Mouse (Mus musculus): ENCODE results near the gene Sbk3. TPM values are rescaled to one million over a fixed set of nuclear protein-coding genes. Genes with fewer than 3 reads are reported as not detected.

Gene Sbk3
- polyA plus RNA-seq, 1 experiment from 2014 or later = 0.27 TPM

GRCm38 (mm10) chr7:4943223-4943815 lies 27.6 kb downstream of the Sbk3 start:
- 0 out of 2 replicates have a peak, but pooled peaks cover 2% of the 10 kb centered on the region for H3K4me1 ChIP-seq
- H3K27me3 ChIP-seq = no peaks in the 10 kb centered on the region
- ATAC-seq (replicated peaks) = peak; percentile 79
- whole genome bisulfite sequencing = 19% methylated on average over 15 of the region's 15 CpGs
- no peak overlapping the region for H3K9ac ChIP-seq (replicated peaks)
- H3K27ac ChIP-seq (replicated peaks) = no peak overlapping the region
- peak overlapping the region; percentile 47 for H3K4me2 ChIP-seq (replicated peaks)
- H3K9me3 ChIP-seq = no peaks in the 10 kb centered on the region
- H3K36me3 ChIP-seq = no peaks in the 10 kb centered on the region
- peak overlapping the region; percentile 35 for H3K4me3 ChIP-seq

- H3K4me3 ChIP-seq = no peak overlapping the region
- H3K4me2 ChIP-seq (replicated peaks) = no peak overlapping the region
- WGBS = 58% methylated on average over 5 of the region's 5 CpGs
- 0 out of 2 replicates have a peak, but pooled peaks cover 2% of the 10 kb centered on the region for H3K4me1 ChIP-seq
- H3K27me3 ChIP-seq = no peaks in the 10 kb centered on the region
- H3K9ac ChIP-seq (replicated peaks) = no peak overlapping the region
- no peak for ATAC-seq (replicated peaks)
- no peaks in the 10 kb centered on the region for H3K9me3 ChIP-seq
- H3K36me3 ChIP-seq = no peaks in the 10 kb centered on the region
- H3K27ac ChIP-seq (replicated peaks) = no peak overlapping the region
Observed at GRCm38 (mm10) chr7:4942673-4943072, 28.3 kb downstream of the Sbk3 start.

GRCm38 (mm10) chr7:4940068-4940479 lies 30.9 kb downstream of the Sbk3 start:
- no peaks in the 10 kb centered on the region for H3K27me3 ChIP-seq
- no peaks in the 10 kb centered on the region for H3K36me3 ChIP-seq
- 0 out of 2 replicates have a peak, but pooled peaks cover 2% of the 10 kb centered on the region for H3K4me1 ChIP-seq
- WGBS = 15% methylated on average over 9 of the region's 9 CpGs
- no peak overlapping the region for H3K4me2 ChIP-seq (replicated peaks)
- 0 out of 2 replicates have a peak, but pooled peaks have one; percentile 26 for ATAC-seq (replicated peaks)
- H3K9me3 ChIP-seq = no peaks in the 10 kb centered on the region
- H3K27ac ChIP-seq (replicated peaks) = no peak overlapping the region
- H3K9ac ChIP-seq (replicated peaks) = no peak overlapping the region
- H3K4me3 ChIP-seq = no peak overlapping the region

GRCm38 (mm10) chr7:4938456-4938855 lies 32.5 kb downstream of the Sbk3 start:
- no peak for ATAC-seq (replicated peaks)
- WGBS = 37% methylated on average over 2 of the region's 2 CpGs
- no peaks in the 10 kb centered on the region for H3K27me3 ChIP-seq

DNA sequence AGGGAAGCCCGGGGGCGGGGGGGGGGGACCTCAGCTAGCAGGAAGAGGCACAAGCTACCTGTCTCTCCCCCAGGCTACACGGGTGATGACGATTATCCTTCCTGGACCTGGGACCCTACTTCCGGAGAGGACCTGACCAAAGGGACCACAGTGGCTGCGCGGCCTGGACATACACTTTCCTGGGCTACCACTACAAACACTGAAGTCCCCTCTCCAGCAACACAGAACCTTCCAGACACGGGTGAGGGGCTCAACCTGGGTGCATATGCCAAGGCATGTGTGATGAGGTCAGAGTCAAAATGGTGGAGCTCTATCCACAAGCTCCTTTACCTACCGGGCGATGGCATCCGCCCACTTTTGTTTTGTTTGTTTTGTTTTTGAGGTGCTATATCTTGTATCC lies 33.6 kb downstream of the Sbk3 start:
- Histone ChIP-seq H3K4me3 (no peak overlapping the region), H3K9me3 (no peaks in the 10 kb centered on the region), H3K36me3 (no peaks in the 10 kb centered on the region), H3K27ac (replicated peaks) (no peak overlapping the region), H3K27me3 (no peaks in the 10 kb centered on the region), H3K9ac (replicated peaks) (no peak overlapping the region), H3K4me2 (replicated peaks) (no peak overlapping the region), H3K4me1 (no peaks in the 10 kb centered on the region)
- no peak for ATAC-seq (replicated peaks)
- 79% methylated on average over 11 of the region's 11 CpGs for WGBS

More at GRCm38 (mm10) chr7:4938456-4938855, 32.5 kb downstream of the Sbk3 start:
- Histone ChIP-seq H3K4me2 (replicated peaks) (no peak overlapping the region), H3K9ac (replicated peaks) (no peak overlapping the region), H3K27ac (replicated peaks) (no peak overlapping the region), H3K4me3 (no peak overlapping the region), H3K9me3 (no peaks in the 10 kb centered on the region), H3K4me1 (0 out of 2 replicates have a peak, but pooled peaks cover 2% of the 10 kb centered on the region), H3K36me3 (no peaks in the 10 kb centered on the region)

DNA sequence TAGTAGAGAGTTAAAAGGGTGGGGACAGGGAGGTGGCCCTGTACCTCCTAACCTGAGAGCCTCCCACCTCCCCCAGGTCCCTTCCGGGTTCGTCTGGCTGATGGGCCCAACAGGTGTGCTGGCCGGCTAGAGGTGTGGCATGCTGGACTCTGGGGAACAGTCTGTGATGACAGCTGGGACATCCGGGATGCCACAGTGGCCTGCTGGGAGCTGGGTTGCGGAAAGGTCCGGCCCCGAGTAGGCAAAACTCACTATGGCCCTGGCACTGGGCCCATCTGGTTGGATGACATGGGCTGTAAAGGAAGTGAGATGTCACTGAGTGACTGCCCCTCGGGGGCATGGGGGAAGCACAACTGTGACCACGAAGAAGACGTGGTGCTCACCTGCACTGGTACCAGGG lies 34.1 kb downstream of the Sbk3 start:
- Histone ChIP-seq H3K27ac (replicated peaks) (no peak overlapping the region), H3K9me3 (no peaks in the 10 kb centered on the region), H3K4me3 (no peak overlapping the region), H3K4me1 (no peaks in the 10 kb centered on the region), H3K4me2 (replicated peaks) (no peak overlapping the region), H3K27me3 (no peaks in the 10 kb centered on the region), H3K36me3 (no peaks in the 10 kb centered on the region), H3K9ac (replicated peaks) (no peak overlapping the region)
- no peak for ATAC-seq (replicated peaks)
- 87% methylated on average over 10 of the region's 10 CpGs for WGBS

DNA sequence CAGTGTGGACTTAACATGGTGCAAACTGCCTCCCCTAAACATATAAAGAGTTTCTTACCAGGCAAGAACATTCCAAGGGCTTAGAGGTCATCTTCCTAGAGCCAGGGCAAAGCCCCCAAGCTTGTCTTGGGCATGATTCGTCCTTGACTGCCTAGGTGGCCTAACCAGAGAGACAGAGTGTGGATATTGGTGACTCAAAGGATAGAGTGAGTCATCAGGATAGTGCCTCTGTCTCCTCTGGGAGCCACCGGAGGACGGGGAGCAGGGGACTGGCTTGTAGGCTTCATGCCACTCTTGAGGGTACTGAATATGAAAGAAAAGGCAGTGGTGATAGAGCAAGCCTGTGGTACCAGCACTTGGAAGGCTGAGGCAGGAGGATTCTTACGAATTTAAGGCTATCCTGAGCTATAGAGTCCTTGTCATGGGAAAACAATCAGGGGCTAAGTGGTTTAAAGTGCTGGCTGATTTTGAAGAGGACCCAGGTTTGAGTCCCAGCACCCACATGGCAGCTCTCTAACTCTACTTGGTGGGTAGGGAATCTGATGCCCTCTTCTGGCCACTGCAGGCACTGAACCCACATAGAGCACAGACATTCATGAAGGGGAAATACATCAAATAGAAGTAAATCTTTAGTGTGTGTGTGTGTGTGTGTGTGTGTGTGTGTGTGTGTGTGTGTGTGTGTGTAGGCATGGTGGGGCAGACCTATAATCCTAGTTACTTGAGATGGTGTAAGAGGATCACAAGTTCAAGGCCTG lies 36.6 kb downstream of the Sbk3 start:
- Histone ChIP-seq H3K4me2 (replicated peaks) (no peak overlapping the region), H3K36me3 (no peaks in the 10 kb centered on the region), H3K9ac (replicated peaks) (no peak overlapping the region), H3K4me3 (no peak overlapping the region), H3K27ac (replicated peaks) (no peak overlapping the region), H3K9me3 (no peaks in the 10 kb centered on the region), H3K4me1 (no peaks in the 10 kb centered on the region), H3K27me3 (no peaks in the 10 kb centered on the region)
- no peak for ATAC-seq (replicated peaks)
- WGBS = 86% methylated on average over 4 of the region's 4 CpGs

DNA sequence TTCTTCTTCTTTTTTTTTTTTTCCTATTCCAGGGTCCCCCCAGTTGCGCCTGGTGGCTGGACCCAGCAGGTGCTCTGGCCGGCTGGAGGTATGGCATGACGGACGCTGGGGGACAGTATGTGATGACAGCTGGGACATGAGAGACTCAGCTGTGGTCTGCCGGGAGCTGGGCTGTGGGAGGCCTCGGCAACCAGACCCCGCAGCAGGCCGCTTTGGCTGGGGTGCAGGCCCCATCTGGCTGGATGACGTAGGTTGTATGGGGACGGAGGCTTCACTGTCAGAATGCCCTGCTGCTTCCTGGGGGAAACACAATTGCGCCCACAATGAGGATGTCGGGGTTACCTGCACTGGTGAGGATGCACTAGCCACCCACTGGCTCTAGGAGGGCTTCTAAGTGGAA lies 37.9 kb downstream of the Sbk3 start:
- 80% methylated on average over 12 of the region's 12 CpGs for WGBS
- Histone ChIP-seq H3K36me3 (no peaks in the 10 kb centered on the region), H3K4me3 (no peak overlapping the region), H3K4me1 (no peaks in the 10 kb centered on the region), H3K9ac (replicated peaks) (no peak overlapping the region), H3K4me2 (replicated peaks) (no peak overlapping the region), H3K27ac (replicated peaks) (no peak overlapping the region), H3K9me3 (no peaks in the 10 kb centered on the region), H3K27me3 (no peaks in the 10 kb centered on the region)
- no peak for ATAC-seq (replicated peaks)

- no peak overlapping the region for H3K27ac ChIP-seq (replicated peaks)
- H3K9me3 ChIP-seq = no peaks in the 10 kb centered on the region
- H3K9ac ChIP-seq (replicated peaks) = no peak overlapping the region
- H3K4me3 ChIP-seq = no peak overlapping the region
- no peaks in the 10 kb centered on the region for H3K36me3 ChIP-seq
- no peak for ATAC-seq (replicated peaks)
- H3K4me2 ChIP-seq (replicated peaks) = no peak overlapping the region
- 88% methylated on average over 17 of the region's 17 CpGs for WGBS
- peaks cover 29% of the 10 kb centered on the region for H3K4me1 ChIP-seq
- no peaks in the 10 kb centered on the region for H3K27me3 ChIP-seq
Observed at GRCm38 (mm10) chr7:4928323-4928722, 42.6 kb downstream of the Sbk3 start.

GRCm38 (mm10) chr7:4927711-4928110 lies 43.3 kb downstream of the Sbk3 start:
- Histone ChIP-seq H3K9ac (replicated peaks) (no peak overlapping the region), H3K27ac (replicated peaks) (no peak overlapping the region)
- WGBS = 74% methylated on average over 8 of the region's 8 CpGs

DNA sequence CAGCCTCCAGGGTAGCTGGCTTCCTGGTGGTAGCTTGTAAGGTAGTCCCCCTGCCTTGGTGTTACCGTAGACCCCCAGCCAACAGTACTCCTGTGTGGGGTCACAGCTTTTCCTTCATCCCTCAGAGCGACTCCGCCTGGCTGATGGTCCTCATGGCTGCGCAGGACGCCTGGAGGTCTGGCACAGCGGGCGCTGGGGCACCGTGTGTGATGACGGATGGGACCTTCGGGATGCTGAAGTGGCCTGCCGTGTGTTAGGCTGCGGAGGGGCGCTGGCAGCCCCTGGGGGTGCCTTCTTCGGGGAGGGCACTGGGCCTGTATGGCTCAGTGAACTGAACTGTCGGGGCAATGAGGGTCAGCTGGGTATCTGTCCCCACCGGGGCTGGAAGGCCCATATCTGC lies 44.1 kb downstream of the Sbk3 start:
- Histone ChIP-seq H3K9ac (replicated peaks) (no peak overlapping the region), H3K4me2 (replicated peaks) (no peak overlapping the region), H3K9me3 (no peaks in the 10 kb centered on the region), H3K4me3 (no peak overlapping the region), H3K4me1 (peaks cover 44% of the 10 kb centered on the region), H3K27ac (replicated peaks) (no peak overlapping the region), H3K36me3 (no peaks in the 10 kb centered on the region), H3K27me3 (no peaks in the 10 kb centered on the region)
- ATAC-seq (replicated peaks) = no peak
- 74% methylated on average over 16 of the region's 16 CpGs for WGBS

More at GRCm38 (mm10) chr7:4927711-4928110, 43.3 kb downstream of the Sbk3 start:
- Histone ChIP-seq H3K27me3 (no peaks in the 10 kb centered on the region), H3K9me3 (no peaks in the 10 kb centered on the region), H3K36me3 (no peaks in the 10 kb centered on the region), H3K4me3 (no peak overlapping the region), H3K4me1 (peaks cover 35% of the 10 kb centered on the region), H3K4me2 (replicated peaks) (no peak overlapping the region)
- no peak for ATAC-seq (replicated peaks)

DNA sequence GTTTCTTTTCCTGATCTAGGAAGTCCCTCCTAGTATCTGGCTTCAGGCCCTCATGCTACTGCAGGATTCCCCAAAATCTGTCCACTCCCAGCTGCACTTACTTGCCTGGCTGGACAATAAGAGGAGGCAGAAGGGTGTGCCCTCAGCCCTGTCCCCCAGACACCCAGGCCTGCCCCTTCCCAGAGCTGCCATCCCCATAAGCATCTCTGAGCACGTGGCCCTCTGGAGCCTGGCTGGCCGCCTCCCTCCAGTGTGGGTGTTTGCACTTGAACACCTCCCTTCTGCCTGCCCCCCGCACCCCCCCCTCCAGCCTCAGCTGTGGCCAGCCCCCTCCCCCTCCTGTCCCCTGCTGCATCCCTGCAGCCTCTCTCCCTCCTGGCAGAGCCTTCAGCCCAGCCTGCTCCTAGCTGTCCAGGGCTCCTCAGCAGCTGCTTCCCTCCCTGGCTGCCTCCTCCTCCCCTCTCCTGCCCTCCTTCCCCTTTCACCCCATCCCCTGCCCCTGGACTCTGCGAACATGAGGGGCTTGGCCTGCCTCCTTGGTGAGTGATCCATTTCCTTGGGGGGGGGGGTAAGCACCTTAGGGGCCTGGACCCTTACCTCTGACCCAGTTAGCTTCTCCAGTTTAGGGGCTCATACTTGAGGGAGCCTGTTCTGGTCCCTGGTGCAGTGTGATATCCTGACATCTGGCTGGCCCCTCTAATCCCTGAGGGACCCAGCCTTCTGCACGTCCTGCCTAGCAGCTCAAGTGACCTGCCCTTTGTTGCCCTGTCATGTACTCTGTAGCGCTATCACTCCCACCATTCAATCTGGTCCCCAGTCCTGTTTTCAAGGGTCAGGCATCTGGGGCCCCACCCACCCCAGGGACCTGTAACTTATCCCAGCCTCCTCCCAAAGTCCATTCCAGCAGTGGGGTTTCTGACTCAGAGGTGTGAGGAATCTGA lies 45.3 kb downstream of the Sbk3 start, which contains the start of gene Ssc5d:
TSS of gene Ssc5d (plus strand) at position 345 of the 941 bp plus-strand sequence.
- H3K4me1 ChIP-seq = peaks cover 52% of the 10 kb centered on the region
- peaks cover 3% of the 10 kb centered on the region; the same call in 1 of the 2 replicates for H3K36me3 ChIP-seq
- peak within 1 kb of the TSS; percentile 96 for H3K27ac ChIP-seq (replicated peaks)
- 5% methylated on average over 6 of the region's 6 CpGs for WGBS
- H3K27me3 ChIP-seq = no peaks in the 10 kb centered on the region
- no peak for ATAC-seq (replicated peaks)
- no peaks in the 10 kb centered on the region for H3K9me3 ChIP-seq
- H3K4me3 ChIP-seq = no peak within 1 kb of the TSS
- H3K4me2 ChIP-seq (replicated peaks) = peak within 1 kb of the TSS; percentile 88
- H3K9ac ChIP-seq (replicated peaks) = no peak within 1 kb of the TSS; the same call in none of the 2 replicates
